Mouse (Mus musculus) embryo, embryonic 11.5 days (tissue): ENCODE measurements around the gene Phlda3.

Experiments used
- DNase-seq: peaks from one replicate; pipeline ENCODE4 v3.0.0-alpha.2; 2012; ENCODE audit warnings: low read depth, low spot score

The Phlda3 gene

DNA sequence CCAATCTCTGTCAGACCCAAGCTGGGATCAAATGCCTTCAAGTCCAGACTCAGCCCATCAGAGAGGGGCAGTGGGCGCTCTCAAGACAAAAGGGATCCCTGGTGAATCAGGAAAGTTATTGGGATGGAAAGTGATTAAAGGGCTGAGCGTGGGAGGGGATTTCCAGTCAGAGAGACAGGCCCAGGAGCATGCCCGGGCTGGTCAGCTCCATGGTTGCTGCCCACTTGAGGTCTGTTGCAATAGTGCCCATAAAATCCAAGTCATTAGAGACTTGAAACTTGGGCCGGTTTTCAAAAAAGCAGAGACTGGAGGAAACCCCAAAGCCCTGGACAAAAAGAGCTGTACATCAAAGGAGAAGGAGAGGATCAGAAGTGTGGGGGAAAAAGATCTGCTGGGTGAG is 6.2 kb upstream of the Phlda3 start:
- DNase-seq, result no peak

DNA sequence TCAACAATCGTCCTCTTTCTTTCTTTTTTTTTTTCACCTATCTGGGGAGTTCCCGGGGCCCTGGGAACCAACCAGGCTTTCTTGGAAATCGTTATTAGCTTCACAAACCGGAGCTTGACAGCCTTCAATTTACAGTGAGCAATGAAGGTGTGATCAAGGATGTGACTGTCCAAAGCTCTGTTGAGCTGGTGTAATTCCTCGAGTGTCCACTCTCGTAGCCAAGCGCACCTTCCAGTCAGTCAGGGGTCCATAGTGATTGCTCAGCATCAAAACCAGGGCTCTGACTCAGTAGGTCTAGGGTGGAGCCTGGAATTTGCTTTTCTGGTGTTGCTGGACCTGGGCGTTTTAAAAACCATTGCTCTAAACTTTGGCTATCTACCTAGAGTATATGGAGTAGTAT is 5.7 kb upstream of the Phlda3 start:
- DNase-seq, result no peak

DNA sequence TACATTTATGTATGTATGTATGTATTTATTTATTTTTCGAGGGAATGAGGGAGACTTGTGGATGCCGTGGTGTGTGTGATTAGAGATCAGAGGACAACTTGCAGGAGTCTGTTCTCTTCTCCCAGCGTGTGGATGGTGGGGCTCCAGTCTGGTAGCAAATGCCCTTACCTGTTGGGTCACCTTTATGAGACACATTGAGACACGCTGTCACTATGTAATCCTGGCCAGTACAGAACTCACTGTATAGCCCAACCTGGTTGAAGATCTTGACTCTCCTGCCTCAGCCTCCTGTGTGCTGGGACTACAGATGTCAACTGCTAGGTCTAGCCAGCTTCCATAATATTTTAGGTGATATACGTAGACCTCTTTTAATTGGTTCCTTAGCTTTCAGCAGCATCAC is 4.2 kb upstream of the Phlda3 start:
- no peak for DNase-seq

DNA sequence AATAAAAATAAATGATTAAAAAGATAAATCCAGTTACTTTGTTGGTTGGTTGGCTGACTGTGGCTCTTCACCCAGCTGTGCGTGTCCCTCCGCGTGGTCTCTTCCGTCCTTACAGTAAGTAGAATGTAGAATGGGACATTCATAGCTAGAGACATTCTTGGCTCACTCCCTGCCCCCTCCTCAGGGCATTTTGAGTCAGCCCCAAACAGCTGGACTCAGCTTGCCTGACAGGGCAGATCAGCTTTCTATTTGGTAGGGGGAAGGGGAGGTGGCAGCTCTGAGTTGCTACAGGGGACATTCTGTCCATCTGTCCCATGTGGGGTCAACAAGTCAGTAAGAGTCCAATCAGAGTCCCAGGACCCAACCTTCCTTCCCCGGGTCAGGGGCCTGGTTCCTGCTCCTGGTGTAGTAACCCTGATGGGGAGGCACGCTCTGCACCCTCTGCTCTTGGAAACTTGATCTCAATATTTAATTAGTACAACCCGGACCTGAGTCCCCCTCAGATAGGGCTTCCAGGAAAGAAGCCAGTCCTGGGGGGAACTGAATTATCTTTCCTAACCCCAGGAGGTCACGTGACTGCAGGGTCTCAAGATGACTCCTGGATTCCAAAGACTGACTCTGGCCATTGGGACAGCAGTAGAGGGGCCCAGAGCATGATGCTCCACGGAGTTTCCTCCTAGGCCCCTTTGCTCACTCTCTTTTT is 2.3 kb upstream of the Phlda3 start:
- DNase-seq, result no peak

DNA sequence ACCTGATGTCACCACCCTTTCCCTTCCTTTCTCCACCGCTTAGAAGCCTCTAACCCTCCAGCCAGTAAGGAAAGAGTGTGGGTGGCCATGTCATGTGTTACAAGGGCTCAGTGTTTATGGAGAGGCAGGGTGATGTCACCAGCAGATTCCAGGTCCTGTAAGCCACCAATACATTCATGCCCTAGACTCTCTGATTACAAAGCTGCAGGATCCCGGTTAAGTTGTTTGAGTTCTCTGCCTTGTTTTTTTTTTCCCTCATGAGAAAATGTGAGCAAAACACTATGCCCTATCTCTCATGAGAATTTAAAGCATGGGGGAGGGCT is 1.8 kb upstream of the Phlda3 start:
- DNase-seq, result no peak

DNA sequence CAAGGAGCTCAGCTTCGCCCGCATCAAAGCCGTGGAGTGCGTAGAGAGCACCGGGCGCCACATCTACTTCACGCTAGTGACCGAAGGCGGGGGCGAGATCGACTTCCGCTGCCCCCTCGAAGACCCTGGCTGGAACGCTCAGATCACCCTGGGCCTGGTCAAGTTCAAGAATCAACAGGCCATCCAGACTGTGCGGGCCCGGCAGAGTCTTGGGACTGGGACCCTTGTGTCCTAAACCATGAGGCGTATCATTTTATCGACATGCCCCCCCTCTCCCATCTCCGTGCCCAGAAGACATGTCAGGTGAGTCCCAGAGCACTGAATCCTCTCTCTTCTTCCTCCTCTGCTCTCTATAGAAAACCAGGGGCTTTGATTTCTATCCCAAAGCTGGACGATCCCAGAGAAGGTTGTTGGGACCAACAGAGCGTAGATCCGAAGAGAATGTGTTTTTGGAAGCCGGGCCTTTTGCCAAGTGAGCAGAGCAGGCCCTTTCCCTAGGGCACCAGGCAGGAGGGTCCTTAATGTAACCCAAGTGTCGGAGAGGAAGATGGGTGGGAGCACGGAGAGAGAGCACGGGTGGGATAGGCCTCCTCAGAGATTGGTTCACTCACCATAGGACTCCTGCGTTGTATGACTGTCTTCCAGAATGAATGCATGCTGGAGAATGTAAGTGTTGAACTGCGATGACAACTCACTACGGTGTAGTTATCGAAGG is 830 bp downstream of the Phlda3 start:
- DNase-seq, result no peak

DNA sequence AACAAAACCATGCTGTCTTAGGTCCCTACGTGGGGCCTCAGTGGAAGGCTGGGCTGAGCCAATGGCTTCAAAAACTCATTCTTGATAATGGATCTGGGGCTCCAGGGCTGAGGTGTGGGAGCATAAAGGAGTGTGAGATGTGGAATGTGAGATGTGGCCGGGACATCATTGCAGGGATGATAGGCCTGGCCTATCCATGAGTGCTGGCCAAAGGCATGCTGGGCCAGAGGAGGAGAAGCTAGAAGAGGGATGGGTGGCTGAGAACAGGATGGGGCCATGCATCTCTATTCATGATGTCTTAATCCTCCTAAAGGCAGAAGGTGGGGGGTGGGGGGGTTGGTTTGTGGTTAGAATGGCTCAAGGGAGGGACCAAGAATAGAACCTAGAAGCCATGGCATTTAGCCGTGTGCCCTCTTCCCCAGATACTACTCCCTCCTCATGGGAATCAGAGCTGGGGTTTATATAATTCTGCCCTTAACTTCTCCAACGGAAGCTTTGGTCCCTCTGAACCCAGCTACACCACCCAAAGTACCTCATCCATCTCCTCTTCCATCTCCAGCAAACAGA is 1.5 kb downstream of the Phlda3 start:
- DNase-seq, result no peak

DNA sequence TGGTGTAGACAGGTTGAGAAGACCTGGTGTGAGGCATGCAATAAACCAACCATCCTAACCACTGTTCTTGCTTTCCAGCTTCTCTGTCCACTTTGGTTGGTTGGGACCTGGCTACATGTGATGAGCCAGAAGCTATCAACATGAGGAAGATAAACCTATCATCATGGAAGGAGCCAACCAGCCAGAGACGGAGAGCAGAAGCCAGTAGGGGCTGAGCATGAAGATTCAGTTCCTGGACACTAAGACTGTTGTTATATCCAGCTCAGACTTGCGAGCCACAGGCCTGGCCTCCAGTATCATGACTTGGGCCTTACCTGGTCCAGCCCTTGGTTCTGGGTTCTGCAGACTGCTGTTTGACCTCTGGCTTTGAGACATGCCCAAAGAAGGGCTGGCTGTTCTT is 2.5 kb downstream of the Phlda3 start:
- no peak for DNase-seq

DNA sequence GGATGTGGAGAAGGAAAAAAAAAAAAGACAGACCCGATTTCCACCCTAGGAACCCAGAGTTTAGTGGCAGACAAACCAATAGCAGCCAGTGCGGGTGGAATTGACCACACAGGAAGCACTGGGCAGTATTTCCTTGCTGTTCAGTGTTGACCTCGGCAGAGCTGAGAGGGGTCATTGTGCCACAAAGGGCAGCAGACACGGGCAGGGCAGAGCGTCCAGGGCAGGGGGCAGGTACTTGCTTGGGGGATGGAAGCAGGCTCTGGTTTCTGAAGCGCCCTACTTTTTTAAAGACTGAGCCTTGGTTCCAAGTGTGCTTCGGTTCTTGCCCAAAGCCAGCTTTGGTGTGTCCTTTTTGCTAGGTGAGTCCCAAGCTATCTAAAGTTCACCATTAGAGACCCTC is 4.3 kb downstream of the Phlda3 start:
- DNase-seq, result no peak

DNA sequence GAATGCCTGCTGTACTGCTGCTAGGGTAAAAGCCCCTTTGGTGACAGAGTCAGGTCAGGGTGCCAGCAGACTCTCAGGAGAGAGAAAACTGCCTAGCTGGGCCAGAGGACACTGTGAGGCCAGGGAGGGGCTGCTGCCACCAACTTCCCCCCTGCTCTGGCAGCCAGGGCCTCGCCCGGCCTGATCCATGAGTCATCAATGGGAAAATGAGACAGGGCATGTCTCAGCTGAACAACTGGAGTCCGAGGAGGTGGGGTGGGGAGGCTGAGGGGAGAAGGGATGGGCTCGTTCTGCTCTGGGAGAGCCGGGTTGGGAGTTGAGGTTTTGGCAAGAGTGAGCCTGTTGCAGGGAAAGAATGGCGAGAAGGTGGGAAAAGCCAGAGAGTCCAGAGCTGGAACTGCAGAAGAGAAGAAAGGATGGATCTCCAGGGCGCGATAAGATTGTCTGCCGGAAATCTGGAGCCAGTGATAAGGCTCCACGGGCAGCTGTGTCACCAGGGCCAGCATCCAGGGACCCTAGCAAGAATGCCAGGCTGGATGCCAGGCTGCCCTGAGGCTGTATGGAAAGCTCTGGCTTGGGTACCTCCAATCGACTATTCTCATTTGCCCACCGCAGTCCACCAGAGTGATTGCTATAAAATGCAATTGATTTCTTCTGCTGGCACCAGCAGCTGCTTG is 5.1 kb downstream of the Phlda3 start:
- DNase-seq, result no peak

DNA sequence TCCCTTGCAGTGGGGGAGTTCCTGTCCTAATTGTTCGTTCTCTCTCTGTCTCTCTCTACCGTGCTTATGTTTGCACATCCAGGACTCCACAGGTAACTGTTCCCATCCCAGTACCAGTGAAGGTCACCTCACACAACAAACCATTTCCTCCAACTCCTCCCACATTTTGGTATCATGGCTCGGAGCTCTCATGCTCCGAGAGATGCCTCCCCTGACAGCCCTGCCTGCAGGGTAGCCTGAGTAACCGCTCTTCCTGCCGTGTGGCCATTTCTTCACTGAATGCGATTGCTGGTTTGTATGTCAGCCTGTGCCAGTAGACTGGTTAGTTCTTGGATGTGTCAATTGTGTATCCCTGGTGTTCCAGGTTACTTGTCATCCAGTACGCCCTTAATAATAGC is 5.7 kb downstream of the Phlda3 start:
- DNase-seq, result no peak

DNA sequence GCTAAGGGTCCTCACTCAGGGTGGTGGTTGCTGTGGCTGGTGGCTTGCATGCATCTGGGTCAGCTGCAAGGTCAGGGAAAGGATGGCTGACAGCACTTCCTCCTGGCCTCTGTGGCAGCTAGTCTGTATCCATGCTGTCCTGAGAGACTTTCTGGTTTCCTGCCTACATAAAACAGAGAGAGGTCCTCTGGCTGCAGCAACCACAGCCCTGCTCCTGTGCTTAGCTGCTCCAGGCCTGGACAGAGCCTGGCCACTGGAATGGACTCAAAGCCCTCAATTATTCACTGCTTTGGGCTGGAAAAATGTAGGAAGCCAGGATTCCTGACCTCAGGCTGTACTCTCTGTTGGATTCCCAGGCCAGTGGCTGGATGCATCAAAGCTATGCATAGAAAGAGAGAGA is 10.7 kb downstream of the Phlda3 start:
- DNase-seq, result no peak

DNA sequence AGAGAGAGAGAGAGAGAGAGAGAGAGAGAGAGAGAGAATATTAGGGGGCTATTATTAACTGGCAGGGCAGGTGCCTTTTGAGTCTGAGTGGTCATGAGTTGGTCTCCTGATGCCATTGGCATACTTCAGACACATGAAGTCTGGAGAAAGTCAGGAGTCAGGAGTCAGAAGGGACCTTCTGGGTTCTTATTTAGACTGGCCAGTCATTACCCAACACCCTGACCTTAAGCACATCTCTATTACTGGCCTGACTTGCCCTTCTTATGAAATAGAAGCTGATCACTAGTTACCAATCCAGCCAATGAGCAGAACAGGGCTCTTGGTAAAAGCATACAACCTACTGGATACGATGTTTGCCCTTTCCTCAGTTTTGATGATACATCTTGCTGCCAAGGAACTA is 11.1 kb downstream of the Phlda3 start:
- DNase-seq, result no peak

DNA sequence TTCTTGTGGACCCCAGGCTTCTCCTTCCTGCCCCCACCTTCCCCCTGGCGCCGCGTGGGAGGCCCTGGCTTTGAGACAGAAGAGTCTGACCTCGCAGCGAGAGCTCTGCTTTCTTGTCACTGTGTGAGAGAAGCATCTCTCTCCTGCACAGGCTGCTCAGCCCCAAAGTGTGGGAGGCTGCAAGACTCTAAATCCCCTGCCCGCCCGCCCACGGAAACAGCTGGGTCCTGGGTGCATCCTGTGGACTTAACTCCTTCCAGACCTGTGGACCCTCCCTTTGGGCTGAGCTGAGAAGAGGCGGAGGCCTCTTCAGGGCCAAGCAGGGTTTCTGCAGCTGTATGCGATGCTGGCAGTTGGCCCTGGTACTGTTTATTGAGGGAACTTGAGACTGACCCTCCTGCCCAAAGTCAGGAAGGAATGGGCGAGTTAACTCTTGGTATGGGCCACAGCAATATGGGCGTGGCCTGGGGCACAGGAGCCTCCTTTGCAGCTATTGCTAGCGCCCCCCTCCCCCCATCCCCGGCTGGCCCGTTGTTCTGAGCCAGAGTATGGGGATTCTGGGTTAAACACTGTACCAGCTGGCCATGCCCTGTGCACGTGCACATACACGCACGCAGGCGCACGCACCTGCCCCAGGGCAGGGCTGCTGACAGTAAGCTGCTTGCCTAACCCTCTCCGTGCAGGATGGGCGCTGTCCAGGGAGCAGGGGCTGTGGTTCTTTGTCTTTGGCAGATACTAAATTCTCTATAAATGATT is 13.0 kb downstream of the Phlda3 start, which contains the start of gene Tnni1:
Gene Tnni1 (plus strand): TSS at position 655 of the 756 bp plus-strand sequence.
- no peak for DNase-seq

DNA sequence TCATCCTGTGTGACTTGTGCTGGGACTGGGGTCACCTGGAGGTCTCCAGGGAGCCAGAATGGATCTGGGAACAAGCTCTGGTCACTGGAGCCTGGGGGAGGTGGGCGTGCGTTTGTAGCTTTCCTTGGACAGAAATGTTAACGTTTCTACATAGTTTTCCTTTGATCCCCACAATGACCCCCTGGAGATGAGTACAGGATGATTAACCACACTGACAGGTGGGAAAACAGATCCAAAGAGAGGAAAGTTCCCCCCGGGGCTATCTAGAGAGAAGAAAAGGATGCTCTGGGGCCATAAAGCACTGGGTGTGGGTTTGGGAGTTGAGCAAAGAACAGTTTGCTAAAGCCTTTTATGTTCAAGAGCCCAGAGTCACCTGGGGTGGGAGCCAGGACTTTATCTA is 14.7 kb downstream of the Phlda3 start:
- no peak for DNase-seq

DNA sequence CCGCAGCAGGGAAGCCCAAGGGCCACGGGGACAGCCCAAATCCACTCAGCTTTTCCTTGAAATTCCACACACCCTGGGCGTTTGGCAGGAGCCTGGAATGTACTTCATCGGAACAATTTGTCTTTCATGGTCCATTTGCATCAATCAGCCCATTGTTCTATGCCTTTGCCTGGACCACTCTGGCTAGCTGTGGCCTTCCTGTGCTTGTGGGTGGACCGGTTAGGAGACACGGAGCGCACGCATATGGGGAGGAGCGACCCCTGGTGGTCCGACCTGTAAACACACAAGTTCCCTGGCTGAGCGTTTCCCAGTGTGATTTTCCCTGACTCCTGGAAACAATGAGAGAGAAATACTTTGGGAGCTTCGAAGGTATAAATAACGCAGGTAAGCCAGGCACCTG is 15.3 kb downstream of the Phlda3 start:
- DNase-seq, result peak; percentile 73

DNA sequence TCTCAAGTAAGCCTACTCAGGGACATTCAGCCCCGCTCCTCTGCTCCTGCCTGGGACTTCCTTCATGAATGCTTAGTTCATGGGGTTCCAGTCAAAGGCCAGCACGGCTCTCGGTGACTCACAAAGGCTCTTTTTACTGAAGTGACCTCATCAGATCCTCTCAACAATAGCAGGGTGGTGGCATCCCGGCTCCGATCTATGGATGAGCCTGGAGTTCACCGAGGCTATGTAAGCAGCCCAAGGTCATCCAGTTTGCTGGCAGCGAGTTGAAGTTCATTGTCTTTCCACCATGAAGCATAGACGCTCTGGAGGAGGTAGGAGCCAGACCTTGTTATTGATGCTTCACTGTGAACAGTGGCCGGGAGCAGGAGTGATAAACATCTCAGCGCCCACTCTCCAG is 16.9 kb downstream of the Phlda3 start:
- no peak for DNase-seq

DNA sequence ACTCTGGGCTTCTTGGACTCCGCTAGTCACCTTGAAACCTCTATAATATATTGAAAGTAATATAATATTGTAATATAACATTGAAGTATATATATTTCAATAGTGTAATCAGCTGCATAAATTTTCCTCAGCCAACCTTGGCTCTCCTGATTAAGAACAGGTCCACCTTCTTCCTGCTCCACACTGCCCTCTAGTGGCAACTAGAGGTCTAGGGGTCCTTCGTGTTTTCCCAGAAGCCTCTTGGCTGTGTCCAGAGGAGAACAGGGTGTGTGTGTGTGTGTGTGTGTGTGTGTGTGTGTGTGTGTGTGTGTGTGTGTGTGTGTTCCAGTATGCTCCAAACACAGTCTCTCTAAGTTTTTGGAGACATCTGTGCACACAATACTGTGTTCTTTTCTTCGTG is 21.9 kb downstream of the Phlda3 start:
- peak; percentile 72 for DNase-seq

DNA sequence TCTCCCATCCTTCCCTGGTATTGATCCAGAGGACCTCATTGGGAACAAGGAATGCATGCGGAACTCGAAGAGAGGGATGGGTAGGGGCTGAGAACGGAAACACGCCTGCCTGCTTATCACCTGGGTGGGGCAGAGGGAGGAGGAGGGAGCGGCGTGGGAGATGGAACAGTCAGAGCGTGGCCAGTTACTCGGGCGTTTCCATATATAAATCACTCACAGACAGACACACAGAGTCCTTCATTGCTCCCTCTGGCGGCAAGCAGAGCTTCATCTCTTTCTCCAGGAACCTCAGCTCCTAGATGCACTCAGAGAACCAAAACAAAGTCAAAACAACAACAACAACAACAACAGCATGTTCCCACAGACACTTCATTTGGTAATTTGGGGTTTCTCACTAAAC is 22.8 kb downstream of the Phlda3 start:
- no peak for DNase-seq

DNA sequence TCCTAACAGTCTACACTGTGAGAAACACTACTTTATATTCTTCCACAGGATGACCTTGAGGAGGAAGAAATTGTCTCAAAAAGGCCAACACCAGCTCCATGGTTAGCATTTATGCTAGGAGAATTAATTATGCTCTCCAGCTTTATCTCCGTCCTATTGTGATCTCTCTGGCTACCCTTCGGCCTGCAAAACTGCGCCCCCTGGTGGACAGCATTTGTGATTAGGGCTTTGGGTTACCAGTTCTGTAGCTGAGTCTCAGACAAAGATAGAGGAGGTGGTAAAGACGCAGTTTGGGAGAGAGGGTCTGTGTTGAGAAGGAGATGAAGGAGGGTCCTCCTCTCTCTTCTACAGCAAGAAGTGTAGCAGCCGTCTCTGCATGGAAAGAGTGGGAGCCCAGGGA is 23.9 kb downstream of the Phlda3 start:
- no peak for DNase-seq

DNA sequence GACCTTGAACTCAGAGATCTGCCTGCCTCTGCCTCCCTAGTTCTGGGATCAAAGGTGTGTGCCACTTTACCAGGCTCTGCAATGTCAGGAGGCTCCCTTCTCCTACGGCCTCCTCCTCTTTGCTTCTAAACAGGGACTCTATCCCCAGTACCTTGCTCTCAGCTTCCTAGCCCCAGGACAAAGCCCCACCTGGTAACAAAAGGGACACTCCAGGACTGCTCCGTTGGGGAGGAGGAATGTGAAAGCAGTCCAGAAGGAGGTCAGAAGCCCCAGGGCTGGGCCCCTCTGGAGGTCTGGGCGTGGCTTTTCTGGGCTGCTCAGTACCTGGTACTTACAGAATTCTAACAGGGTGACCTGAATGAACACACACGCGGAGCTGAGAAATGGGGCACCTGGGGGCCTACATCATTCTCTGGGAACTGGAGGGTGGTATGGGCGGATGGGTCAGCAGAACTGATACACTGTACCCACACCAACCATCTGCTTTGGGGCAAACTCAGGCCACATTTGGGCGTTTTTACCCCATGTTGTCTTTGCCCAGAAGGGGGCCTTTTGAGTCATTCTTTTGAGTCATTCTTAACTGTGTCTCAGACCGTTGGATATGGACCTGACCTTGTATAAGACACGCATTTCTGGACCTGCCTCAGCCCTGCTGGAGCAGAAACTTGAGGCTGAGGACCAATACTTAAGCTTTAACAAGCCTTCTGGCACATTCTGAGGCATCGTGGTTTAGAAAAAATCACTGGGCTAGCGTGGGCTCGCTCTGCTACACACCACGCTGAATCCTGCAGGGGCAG is 26.4 kb downstream of the Phlda3 start:
- DNase-seq, result no peak
